Mouse (Mus musculus): Measurements from ENCODE around the gene Tmem205. TPM values are rescaled to one million over a fixed set of nuclear protein-coding genes. Genes with fewer than 3 reads are reported as not detected.

The Tmem205 gene
- 32.9 and 33.3 TPM in 2 replicates for polyA plus RNA-seq (2016; fragmentation: Nextera tagmentation; extraction: Ambion mirVana)

DNA sequence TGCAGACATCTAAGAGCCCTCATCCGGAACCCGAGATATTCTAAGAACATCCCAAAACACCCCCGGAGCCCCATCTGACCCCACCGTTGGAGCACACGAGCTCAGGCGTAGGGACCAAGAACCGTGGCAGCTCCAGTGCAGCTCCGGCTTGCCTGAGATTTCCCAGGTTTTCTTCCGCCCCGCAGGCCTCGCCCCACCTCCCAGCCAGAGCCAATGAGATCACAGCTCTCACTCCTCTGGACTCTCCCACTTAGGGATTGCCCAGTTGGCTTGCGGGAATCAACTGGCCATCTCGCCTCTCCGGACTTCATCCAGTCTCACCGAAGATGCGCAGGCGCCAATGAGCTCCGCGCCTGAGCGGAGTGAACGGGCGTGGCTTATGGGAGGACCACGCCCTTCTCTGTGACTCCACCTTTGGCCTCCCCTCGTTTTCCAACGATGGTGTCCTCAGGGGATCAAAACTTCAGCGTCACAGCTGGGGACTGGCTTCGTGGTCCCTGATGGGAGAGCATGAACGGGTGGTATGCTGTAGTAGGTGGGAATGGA lies at the start of gene Tmem205, which contains the start of gene Ccdc159:
Tmem205 (minus strand) TSS at position 349 of the 546 bp plus-strand sequence.
Ccdc159 (plus strand) TSS at position 264 of the 546 bp plus-strand sequence.
- peak; percentile 98 for ATAC-seq (ENCODE audit: low FRiP score)

DNA sequence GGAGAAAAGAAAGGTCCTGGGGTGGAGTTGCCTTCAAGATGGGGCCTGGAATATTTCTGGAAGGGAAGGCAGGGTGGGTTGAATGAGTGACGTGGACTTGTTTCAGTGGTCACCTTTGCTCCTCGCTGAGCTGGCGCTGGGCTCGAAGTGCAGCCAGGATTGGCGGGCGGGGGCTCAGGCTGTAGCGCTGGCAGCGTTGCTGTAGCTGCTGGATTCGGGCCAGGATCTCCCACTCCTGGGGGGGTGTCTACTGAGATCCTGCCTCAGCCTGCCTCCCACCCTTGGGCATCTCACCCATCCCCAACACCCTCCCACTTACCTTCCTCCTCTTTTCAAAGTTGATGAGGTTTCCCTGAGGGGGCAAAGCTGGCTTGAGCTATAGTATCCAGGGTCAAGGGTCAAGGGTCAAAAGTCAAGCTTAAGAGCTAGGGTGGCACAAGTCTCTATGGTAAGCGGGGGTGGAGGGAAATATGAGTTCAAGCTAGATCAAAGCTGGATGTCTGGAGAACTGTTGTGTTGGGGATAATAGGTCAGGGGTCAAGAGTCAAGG lies 49.3 kb upstream of the Tmem205 start:
- no peak overlapping the region for H3K27ac ChIP-seq
- no peaks in the 10 kb centered on the region for H3K36me3 ChIP-seq (replicated peaks)
- H3K27me3 ChIP-seq, result no peaks in the 10 kb centered on the region
- no peak overlapping the region for H3K9ac ChIP-seq
- H3K4me2 ChIP-seq, result no peak overlapping the region
- WGBS, result 83% methylated on average over 10 of the region's 10 CpGs
- H3K4me1 ChIP-seq, result no peaks in the 10 kb centered on the region
- no peak for ATAC-seq (ENCODE audit: low FRiP score)
- no peak overlapping the region for H3K4me3 ChIP-seq (replicated peaks)
- no peaks in the 10 kb centered on the region for H3K9me3 ChIP-seq

More for the DNA sequence above, at the start of gene Tmem205, which contains the start of gene Ccdc159:
- peak within 1 kb of the TSS; percentile 67 for H3K9ac ChIP-seq
- H3K9me3 ChIP-seq, result no peaks in the 10 kb centered on the region
- under 1% methylated on average over 28 of the region's 28 CpGs for WGBS
- peak within 1 kb of the TSS; percentile 60; the same call in 1 of the 2 replicates for H3K27ac ChIP-seq
- peaks cover 16% of the 10 kb centered on the region for H3K4me1 ChIP-seq
- no peaks in the 10 kb centered on the region; the same call in 1 of the 2 replicates for H3K27me3 ChIP-seq
- H3K4me3 ChIP-seq (replicated peaks), result peak within 1 kb of the TSS; percentile 49
- peaks cover 4% of the 10 kb centered on the region for H3K36me3 ChIP-seq (replicated peaks)
- H3K4me2 ChIP-seq, result peak within 1 kb of the TSS; percentile 61

GRCm38 (mm10) chr9:21969304-21969703 lies 41.9 kb upstream of the Tmem205 start:
- H3K36me3 ChIP-seq (replicated peaks), result no peaks in the 10 kb centered on the region
- H3K27ac ChIP-seq, result no peak overlapping the region
- no peak overlapping the region for H3K9ac ChIP-seq
- H3K4me3 ChIP-seq (replicated peaks), result no peak overlapping the region
- ATAC-seq (ENCODE audit: low FRiP score), result no peak
- WGBS, result 89% methylated on average over 4 of the region's 4 CpGs
- H3K27me3 ChIP-seq, result 0 out of 2 replicates have a peak, but pooled peaks cover under 1% of the 10 kb centered on the region
- H3K4me2 ChIP-seq, result no peak overlapping the region
- no peaks in the 10 kb centered on the region for H3K4me1 ChIP-seq
- H3K9me3 ChIP-seq, result no peaks in the 10 kb centered on the region

DNA sequence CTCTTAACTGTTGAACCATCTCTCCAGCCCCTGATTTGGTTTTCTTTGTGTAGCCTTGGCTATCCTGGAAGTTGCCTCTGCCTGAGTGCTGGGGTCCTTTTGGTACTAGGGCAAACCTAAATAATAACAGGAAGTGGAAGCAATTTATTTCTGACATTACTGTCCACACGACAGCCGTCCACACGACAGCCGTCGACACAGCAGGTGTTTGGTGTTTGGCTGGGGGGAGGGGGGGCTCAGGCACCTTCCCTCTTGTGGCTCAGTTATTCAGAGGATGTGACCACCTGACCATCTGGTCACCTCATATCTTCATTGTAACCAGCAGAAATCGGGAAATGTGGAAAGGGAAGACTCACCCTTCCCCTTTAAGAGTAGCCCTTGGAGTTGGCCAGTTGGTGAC lies 41.5 kb upstream of the Tmem205 start:
- H3K9me3 ChIP-seq, result no peaks in the 10 kb centered on the region
- H3K4me1 ChIP-seq, result no peaks in the 10 kb centered on the region
- 80% methylated on average over 6 of the region's 6 CpGs for WGBS
- no peak overlapping the region for H3K9ac ChIP-seq
- H3K4me2 ChIP-seq, result no peak overlapping the region
- H3K4me3 ChIP-seq (replicated peaks), result no peak overlapping the region
- no peak for ATAC-seq (ENCODE audit: low FRiP score)
- no peaks in the 10 kb centered on the region for H3K36me3 ChIP-seq (replicated peaks)
- peaks cover 4% of the 10 kb centered on the region for H3K27me3 ChIP-seq
- no peak overlapping the region for H3K27ac ChIP-seq

DNA sequence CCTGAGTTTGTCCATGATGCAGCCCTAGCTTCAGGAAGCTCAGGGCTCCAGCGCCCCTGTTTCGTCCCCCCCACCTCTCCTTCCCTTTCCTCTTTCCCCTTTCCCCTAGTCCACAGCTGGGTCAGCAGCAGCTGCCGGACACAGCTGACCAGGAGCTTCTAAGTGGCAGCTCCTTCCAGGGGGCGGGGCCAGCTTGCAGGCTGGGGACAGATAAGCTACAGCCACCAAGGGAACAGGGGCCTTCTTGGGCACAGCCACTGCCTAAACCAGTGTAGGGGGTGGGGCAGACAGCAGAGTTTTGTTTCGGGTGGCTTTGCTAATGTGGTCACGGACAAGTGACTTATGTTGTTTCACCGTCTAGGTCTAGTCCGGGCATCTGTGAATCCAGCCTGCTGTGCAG lies 36.1 kb upstream of the Tmem205 start, which contains the start of gene Epor:
Epor (minus strand) TSS at position 90 of the 400 bp plus-strand sequence.
- no peak within 1 kb of the TSS for H3K27ac ChIP-seq
- peaks cover 28% of the 10 kb centered on the region for H3K4me1 ChIP-seq
- ATAC-seq (ENCODE audit: low FRiP score), result no peak
- WGBS, result 32% methylated on average over 7 of the region's 8 CpGs
- peak within 1 kb of the TSS; percentile 45 for H3K9ac ChIP-seq
- peak within 1 kb of the TSS; percentile 72 for H3K4me2 ChIP-seq
- H3K27me3 ChIP-seq, result peaks cover 55% of the 10 kb centered on the region
- H3K9me3 ChIP-seq, result no peaks in the 10 kb centered on the region
- no peaks in the 10 kb centered on the region for H3K36me3 ChIP-seq (replicated peaks)
- H3K4me3 ChIP-seq (replicated peaks), result peak within 1 kb of the TSS; percentile 42

GRCm38 (mm10) chr9:21962416-21963059 lies 35.2 kb upstream of the Tmem205 start:
- peaks cover 55% of the 10 kb centered on the region for H3K27me3 ChIP-seq
- peak; percentile 83 for ATAC-seq (ENCODE audit: low FRiP score)

DNA sequence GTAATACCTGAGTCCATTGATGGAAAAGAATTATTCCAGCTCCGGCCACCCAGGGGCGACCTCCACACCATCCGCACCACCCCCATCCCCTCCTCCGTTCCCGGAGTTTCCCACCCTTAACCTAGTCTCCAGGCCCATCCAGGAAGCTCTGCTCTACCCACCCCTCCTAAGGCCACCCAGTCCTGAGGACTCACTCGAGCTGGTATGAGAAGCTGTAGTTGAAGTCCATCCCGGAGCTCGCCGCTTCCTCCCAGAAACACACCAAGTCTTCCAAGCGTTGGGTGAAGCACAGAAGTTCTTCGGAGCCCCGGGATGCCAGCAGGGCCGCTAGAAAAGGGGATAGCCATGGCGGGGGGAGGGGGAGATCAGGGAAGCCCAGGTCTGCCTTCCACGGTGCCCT lies 34.7 kb upstream of the Tmem205 start:
- no peak overlapping the region for H3K27ac ChIP-seq
- peak; percentile 47 for ATAC-seq (ENCODE audit: low FRiP score)
- no peaks in the 10 kb centered on the region for H3K9me3 ChIP-seq
- WGBS, result under 1% methylated on average over 15 of the region's 15 CpGs
- 0 out of 2 replicates have a peak, but pooled peaks cover 4% of the 10 kb centered on the region for H3K36me3 ChIP-seq (replicated peaks)
- peak overlapping the region; percentile 45 for H3K9ac ChIP-seq
- peaks cover 55% of the 10 kb centered on the region for H3K27me3 ChIP-seq
- peak overlapping the region; percentile 42 for H3K4me3 ChIP-seq (replicated peaks)
- H3K4me2 ChIP-seq, result peak overlapping the region; percentile 72
- peaks cover 28% of the 10 kb centered on the region for H3K4me1 ChIP-seq

More at GRCm38 (mm10) chr9:21962416-21963059, 35.2 kb upstream of the Tmem205 start:
- Histone ChIP-seq H3K9ac (peak overlapping the region; percentile 45), H3K9me3 (no peaks in the 10 kb centered on the region), H3K4me2 (peak overlapping the region; percentile 72), H3K4me3 (replicated peaks) (peak overlapping the region; percentile 42), H3K4me1 (peaks cover 28% of the 10 kb centered on the region), H3K27ac (no peak overlapping the region), H3K36me3 (replicated peaks) (0 out of 2 replicates have a peak, but pooled peaks cover under 1% of the 10 kb centered on the region)
- 3% methylated on average over 34 of the region's 34 CpGs for WGBS

- 0 out of 2 replicates have a peak, but pooled peaks cover 4% of the 10 kb centered on the region for H3K36me3 ChIP-seq (replicated peaks)
- H3K27me3 ChIP-seq, result peaks cover 55% of the 10 kb centered on the region
- no peak overlapping the region for H3K27ac ChIP-seq
- H3K4me1 ChIP-seq, result peaks cover 32% of the 10 kb centered on the region
- H3K4me3 ChIP-seq (replicated peaks), result peak overlapping the region; percentile 42
- 2% methylated on average over 35 of the region's 35 CpGs for WGBS
- H3K9ac ChIP-seq, result no peak overlapping the region
- no peaks in the 10 kb centered on the region for H3K9me3 ChIP-seq
- H3K4me2 ChIP-seq, result peak overlapping the region; percentile 72
- no peak for ATAC-seq (ENCODE audit: low FRiP score)
These were observed 34.1 kb upstream of the Tmem205 start for GRCm38 (mm10) chr9:21961366-21961980.

DNA sequence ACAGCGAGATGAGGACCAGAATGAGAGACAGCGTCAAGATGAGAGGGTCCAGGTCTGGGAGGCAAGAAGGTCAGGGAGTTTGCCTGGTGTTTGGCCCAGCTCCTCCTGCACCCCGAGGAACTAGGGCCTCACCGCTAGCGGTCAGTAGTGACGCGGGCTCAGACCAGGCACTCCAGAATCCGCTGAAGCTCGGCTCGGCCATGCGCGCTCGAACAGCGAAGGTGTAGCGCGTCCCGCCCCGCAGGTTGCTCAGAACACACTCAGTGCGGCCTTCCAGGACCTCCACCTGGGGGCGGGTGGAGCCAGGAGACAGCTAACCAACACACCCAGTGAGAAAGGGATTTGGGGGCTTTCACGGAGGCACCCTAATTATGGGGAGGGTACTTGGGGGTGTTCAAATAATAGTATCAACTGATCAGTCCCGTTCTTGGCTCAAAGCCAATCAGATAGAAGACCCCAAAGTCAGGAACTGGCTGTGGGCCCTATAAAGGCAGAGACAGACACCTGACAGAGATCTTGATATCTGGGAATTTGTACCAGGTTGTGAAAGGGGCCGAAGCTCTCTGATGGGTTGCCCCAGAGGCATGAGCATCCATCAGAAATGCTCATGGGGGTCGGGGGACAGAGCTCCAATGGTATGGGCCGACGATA lies 33.3 kb upstream of the Tmem205 start:
- peaks cover 35% of the 10 kb centered on the region for H3K4me1 ChIP-seq
- 0 out of 2 replicates have a peak, but pooled peaks cover 4% of the 10 kb centered on the region for H3K36me3 ChIP-seq (replicated peaks)
- no peak overlapping the region for H3K27ac ChIP-seq
- H3K9ac ChIP-seq, result no peak overlapping the region
- WGBS, result 8% methylated on average over 26 of the region's 26 CpGs
- no peaks in the 10 kb centered on the region for H3K9me3 ChIP-seq
- no peak overlapping the region; the same call in 1 of the 2 replicates for H3K4me3 ChIP-seq (replicated peaks)
- peaks cover 55% of the 10 kb centered on the region for H3K27me3 ChIP-seq
- ATAC-seq (ENCODE audit: low FRiP score), result no peak
- H3K4me2 ChIP-seq, result peak overlapping the region; percentile 30; the same call in 1 of the 2 replicates

GRCm38 (mm10) chr9:21960135-21960534 lies 32.8 kb upstream of the Tmem205 start:
- H3K9ac ChIP-seq, result no peak overlapping the region
- peaks cover 55% of the 10 kb centered on the region for H3K27me3 ChIP-seq
- WGBS, result 46% methylated on average over 9 of the region's 9 CpGs
- H3K36me3 ChIP-seq (replicated peaks), result 0 out of 2 replicates have a peak, but pooled peaks cover 4% of the 10 kb centered on the region
- peaks cover 35% of the 10 kb centered on the region for H3K4me1 ChIP-seq
- no peak for ATAC-seq (ENCODE audit: low FRiP score)
- H3K9me3 ChIP-seq, result no peaks in the 10 kb centered on the region
- no peak overlapping the region for H3K4me2 ChIP-seq
- H3K4me3 ChIP-seq (replicated peaks), result no peak overlapping the region
- H3K27ac ChIP-seq, result no peak overlapping the region

DNA sequence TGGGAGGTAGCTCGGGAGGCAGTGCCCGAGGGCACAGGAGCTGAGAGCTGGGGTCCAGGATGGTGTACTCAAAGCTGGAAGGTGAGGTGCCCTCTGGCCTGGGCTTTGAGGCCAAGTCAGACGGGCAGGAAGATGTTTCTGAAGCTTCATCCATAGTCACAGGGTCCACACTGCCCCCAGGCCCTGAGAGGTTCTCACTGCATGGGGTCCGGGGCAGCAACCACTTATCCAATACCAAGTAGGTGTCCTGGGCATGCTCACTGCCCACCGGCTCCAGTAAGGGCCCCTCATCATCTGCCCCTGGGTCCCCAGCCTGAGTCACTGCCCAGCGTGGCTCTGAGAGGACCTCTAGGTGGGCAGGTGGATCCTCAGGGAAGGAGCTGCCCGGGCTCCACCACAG lies 31.9 kb upstream of the Tmem205 start:
- no peak for ATAC-seq (ENCODE audit: low FRiP score)
- Histone ChIP-seq H3K9me3 (no peaks in the 10 kb centered on the region), H3K27ac (no peak overlapping the region), H3K36me3 (replicated peaks) (0 out of 2 replicates have a peak, but pooled peaks cover 4% of the 10 kb centered on the region), H3K9ac (no peak overlapping the region), H3K4me1 (peaks cover 40% of the 10 kb centered on the region), H3K4me2 (no peak overlapping the region), H3K4me3 (replicated peaks) (no peak overlapping the region), H3K27me3 (peaks cover 54% of the 10 kb centered on the region)
- 85% methylated on average over 7 of the region's 7 CpGs for WGBS
